Mouse (Mus musculus) limb, embryonic 14.5 days (tissue): ENCODE results near the gene 4930544D05Rik. TPM values are rescaled to one million over a fixed set of nuclear protein-coding genes. Genes with fewer than 3 reads are reported as not detected.

ENCODE experiments used
- ATAC-seq: fragments of 200-750 bp; cut with Nextera tagmentation; 2 replicates; pipeline ENCODE4 v1.8.0; 2017; ENCODE audit warnings: low read depth, moderate number of reproducible peaks, moderate TSS enrichment; ENCODE audit not compliant: low FRiP score
- DNase-seq: peaks from one replicate; pipeline ENCODE4 v3.0.0-alpha.2; 2015; ENCODE audit warnings: low spot score
- H3K27ac ChIP-seq: fragments of 300-500 bp; sonication (generic); replicated peaks from 2 replicates; pipeline ENCODE4 v1.5.1; 2014; ENCODE audit warnings: low read depth, mild to moderate bottlenecking, low read length, moderate library complexity, mixed read lengths
- H3K27me3 ChIP-seq: fragments of 300-500 bp; sonication (generic); 2 replicates; pipeline ENCODE4 v1.6.1; 2014; ENCODE audit warnings: low read length, mixed read lengths; ENCODE audit not compliant: control insufficient read depth, insufficient read depth
- H3K36me3 ChIP-seq: fragments of 300-500 bp; sonication (generic); 2 replicates; pipeline ENCODE4 v1.6.1; 2014; ENCODE audit warnings: mild to moderate bottlenecking, low read length, moderate library complexity, mixed read lengths; ENCODE audit not compliant: control insufficient read depth, insufficient read depth
- H3K4me1 ChIP-seq: fragments of 300-500 bp; sonication (generic); 2 replicates; pipeline ENCODE4 v1.6.1; 2014; ENCODE audit warnings: antibody characterized with exemption, low read length, mixed read lengths; ENCODE audit not compliant: control insufficient read depth, insufficient read depth
- H3K4me2 ChIP-seq: fragments of 300-500 bp; sonication (generic); replicated peaks from 2 replicates; pipeline ENCODE4 v1.6.1; 2014; ENCODE audit warnings: low read depth, mild to moderate bottlenecking, low read length, moderate library complexity; ENCODE audit not compliant: severe bottlenecking
- H3K4me3 ChIP-seq: fragments of 300-500 bp; sonication (generic); replicated peaks from 2 replicates; pipeline ENCODE4 v1.5.1; 2014; ENCODE audit warnings: low read length
- H3K9ac ChIP-seq: fragments of 300-500 bp; sonication (generic); 2 replicates; pipeline ENCODE4 v1.6.1; 2014; ENCODE audit warnings: mild to moderate bottlenecking, low read depth, low read length, moderate library complexity; ENCODE audit not compliant: severe bottlenecking
- H3K9me3 ChIP-seq: fragments of 300-500 bp; sonication (generic); 2 replicates; pipeline ENCODE4 v1.6.1; 2016; ENCODE audit warnings: low read length; ENCODE audit not compliant: control insufficient read depth
- POLR2A ChIP-seq: fragments of 200-500 bp; IDR thresholded peaks from 2 replicates; pipeline ENCODE4 v1.8.0; 2012; ENCODE audit warnings: inconsistent platforms, mild to moderate bottlenecking, moderate library complexity, borderline replicate concordance; ENCODE audit not compliant: insufficient read depth, insufficient read length; ENCODE audit errors: extremely low read depth
- WGBS: fragments of 180-500 bp; shearing (Covaris S2); extraction: QIAGEN DNeasy Blood & Tissue Kit; methylation state at CpG from one replicate; pipeline ENCODE4 v1.1.7; 2014; 5-methylcytosine and 5-hydroxymethylcytosine counted together
- polyA plus RNA-seq, 2 experiments: library from polyadenylated mRNA; depleted of rRNA in 1 of 2; stranded (reverse) in 1 of 2; unstranded in 1 of 2; fragments of >200 nt; fragmentation: Nextera tagmentation in 1 of 2; extraction: Ambion mirVana in 1 of 2; gene quantifications; 2 replicates each; pipeline versions ENCODE4 v1.2.1 to v1.2.3; 2012 to 2014

4930544D05Rik gene
- polyA plus RNA-seq, 2 experiments, result not detected

GRCm38 (mm10) chr11:70596094-70596493 is 19.6 kb upstream of the 4930544D05Rik start:
- WGBS, result 68% methylated on average over 4 of the region's 4 CpGs

GRCm38 (mm10) chr11:70597301-70597700 is 18.3 kb upstream of the 4930544D05Rik start:
- H3K4me2 ChIP-seq, result no peak overlapping the region
- H3K27me3 ChIP-seq, result no peaks in the 10 kb centered on the region
- H3K9ac ChIP-seq, result peak overlapping the region; percentile 12; the same call in 1 of the 2 replicates
- H3K4me3 ChIP-seq, result no peak overlapping the region
- H3K27ac ChIP-seq, result no peak overlapping the region
- TF ChIP-seq POLR2A, result no peak
- ATAC-seq, result no peak
- peaks cover 36% of the 10 kb centered on the region for H3K36me3 ChIP-seq
- no peaks in the 10 kb centered on the region for H3K9me3 ChIP-seq
- 87% methylated on average over 6 of the region's 6 CpGs for WGBS
- no peak for DNase-seq
- no peaks in the 10 kb centered on the region for H3K4me1 ChIP-seq

More at GRCm38 (mm10) chr11:70596094-70596493, 19.6 kb upstream of the 4930544D05Rik start:
- TF ChIP-seq POLR2A, result no peak
- ATAC-seq, result no peak
- peaks cover 28% of the 10 kb centered on the region for H3K36me3 ChIP-seq
- no peak overlapping the region for H3K27ac ChIP-seq
- H3K9me3 ChIP-seq, result no peaks in the 10 kb centered on the region
- no peak overlapping the region for H3K4me2 ChIP-seq
- H3K27me3 ChIP-seq, result no peaks in the 10 kb centered on the region
- H3K4me3 ChIP-seq, result no peak overlapping the region
- no peak overlapping the region for H3K9ac ChIP-seq
- H3K4me1 ChIP-seq, result no peaks in the 10 kb centered on the region
- DNase-seq, result no peak

GRCm38 (mm10) chr11:70598451-70598953 is 17.1 kb upstream of the 4930544D05Rik start:
- DNase-seq, result no peak
- Histone ChIP-seq H3K4me1 (no peaks in the 10 kb centered on the region), H3K4me2 (no peak overlapping the region), H3K27ac (no peak overlapping the region), H3K9ac (no peak overlapping the region), H3K36me3 (peaks cover 36% of the 10 kb centered on the region), H3K9me3 (no peaks in the 10 kb centered on the region), H3K4me3 (no peak overlapping the region), H3K27me3 (no peaks in the 10 kb centered on the region)
- no peak for TF ChIP-seq POLR2A
- WGBS, result 88% methylated on average over 9 of the region's 9 CpGs
- no peak for ATAC-seq

GRCm38 (mm10) chr11:70605024-70605566 is 10.6 kb upstream of the 4930544D05Rik start:
- H3K36me3 ChIP-seq, result peaks cover 73% of the 10 kb centered on the region
- no peak overlapping the region for H3K27ac ChIP-seq
- no peaks in the 10 kb centered on the region for H3K4me1 ChIP-seq
- TF ChIP-seq POLR2A, result no peak
- no peak overlapping the region for H3K4me2 ChIP-seq
- DNase-seq (peak; percentile 72), ATAC-seq (no peak)
- H3K27me3 ChIP-seq, result no peaks in the 10 kb centered on the region
- H3K9me3 ChIP-seq, result no peaks in the 10 kb centered on the region
- H3K4me3 ChIP-seq, result no peak overlapping the region
- H3K9ac ChIP-seq, result no peak overlapping the region
- 58% methylated on average over 14 of the region's 14 CpGs for WGBS

- H3K9me3 ChIP-seq, result no peaks in the 10 kb centered on the region
- 72% methylated on average over 12 of the region's 12 CpGs for WGBS
- no peak overlapping the region for H3K4me2 ChIP-seq
- no peak for TF ChIP-seq POLR2A
- no peak overlapping the region for H3K27ac ChIP-seq
- H3K36me3 ChIP-seq, result peaks cover 83% of the 10 kb centered on the region
- ATAC-seq (no peak), DNase-seq (no peak)
- no peaks in the 10 kb centered on the region for H3K4me1 ChIP-seq
- H3K4me3 ChIP-seq, result no peak overlapping the region
- no peak overlapping the region for H3K9ac ChIP-seq
- H3K27me3 ChIP-seq, result no peaks in the 10 kb centered on the region
These were observed 8.9 kb upstream of the 4930544D05Rik start for GRCm38 (mm10) chr11:70606717-70607116.
